Mouse (Mus musculus): ENCODE data around the gene Notch3. TPM values are rescaled to one million over a fixed set of nuclear protein-coding genes. Genes with fewer than 3 reads are reported as not detected.
"Not testable (repeated sequence)": the region's sequence is repeated elsewhere in the genome, so short reads cannot be mapped to it uniquely, and the experiment has no call there.

Gene Notch3
- polyA plus RNA-seq, 1 experiment from 2014 or later: 0.73 TPM

DNA sequence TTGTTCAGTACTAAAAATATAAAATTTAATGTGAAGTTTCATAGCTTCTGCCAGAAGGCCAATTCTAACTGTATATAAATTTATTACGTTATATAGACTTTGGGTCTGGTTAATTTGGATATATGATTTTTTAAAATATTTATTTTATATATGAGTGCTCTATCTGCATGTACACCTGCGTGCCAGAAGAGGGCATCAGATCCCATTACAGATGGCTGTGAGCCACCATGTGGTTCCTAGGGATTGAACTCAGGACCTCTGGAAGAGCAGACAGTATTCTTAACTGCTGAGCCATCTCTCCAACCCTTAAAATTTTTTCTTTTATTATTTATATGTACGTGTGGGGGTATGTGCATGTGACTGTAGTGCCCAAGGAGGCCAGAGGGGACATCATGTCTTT is 41.2 kb downstream of the Notch3 start:
- Histone ChIP-seq H3K36me3 (ENCODE audit: control insufficient read depth, insufficient read depth) (no peaks in the 10 kb centered on the region), H3K9me3 (replicated peaks; ENCODE audit: control insufficient read depth, low read length) (no peaks in the 10 kb centered on the region), H3K4me1 (ENCODE audit: control insufficient read depth, low read depth, low read length) (peaks cover 15% of the 10 kb centered on the region), H3K27me3 (ENCODE audit: control insufficient read depth, insufficient read depth, low read depth, low read length) (no peaks in the 10 kb centered on the region), H3K4me2 (ENCODE audit: low read depth, low read length) (no peak overlapping the region), H3K4me3 (ENCODE audit: low read depth, low read length) (no peak overlapping the region), H3K27ac (ENCODE audit: low read length) (no peak overlapping the region), H3K9ac (ENCODE audit: low read depth, low read length) (no peak overlapping the region)
- WGBS (ENCODE audit: insufficient replicate concordance): 76% methylated on average over 3 of the region's 3 CpGs
- no peak for ATAC-seq (ENCODE audit: low read depth)

DNA sequence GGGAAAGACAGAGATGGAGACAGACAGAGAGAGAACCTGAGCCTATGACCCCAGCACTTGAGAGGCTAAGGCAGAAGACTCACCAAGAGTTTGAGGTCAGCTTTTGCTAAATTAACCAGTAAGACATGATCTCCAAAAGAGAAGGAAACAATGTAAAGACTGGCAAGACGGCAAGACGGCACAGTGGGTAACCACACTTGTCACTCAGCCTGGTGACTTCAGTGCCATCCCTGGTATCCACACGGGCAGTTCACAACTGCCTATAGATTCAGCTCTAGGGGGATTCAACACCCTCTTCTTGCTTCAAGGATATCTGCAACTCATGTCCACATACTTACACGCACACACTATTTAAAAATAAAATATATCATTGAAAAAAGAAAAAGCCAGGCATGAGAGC is 43.1 kb downstream of the Notch3 start:
- no peak overlapping the region for H3K27ac ChIP-seq (ENCODE audit: low read length)
- H3K9ac ChIP-seq (ENCODE audit: low read depth, low read length): no peak overlapping the region
- H3K36me3 ChIP-seq (ENCODE audit: control insufficient read depth, insufficient read depth): no peaks in the 10 kb centered on the region
- ATAC-seq (ENCODE audit: low read depth): no peak
- H3K4me3 ChIP-seq (ENCODE audit: low read depth, low read length): no peak overlapping the region
- WGBS (ENCODE audit: insufficient replicate concordance): 57% methylated on average over 4 of the region's 4 CpGs
- H3K4me1 ChIP-seq (ENCODE audit: control insufficient read depth, low read depth, low read length): peaks cover 18% of the 10 kb centered on the region
- no peak overlapping the region for H3K4me2 ChIP-seq (ENCODE audit: low read depth, low read length)
- no peaks in the 10 kb centered on the region for H3K9me3 ChIP-seq (replicated peaks; ENCODE audit: control insufficient read depth, low read length)
- H3K27me3 ChIP-seq (ENCODE audit: control insufficient read depth, insufficient read depth, low read depth, low read length): no peaks in the 10 kb centered on the region

DNA sequence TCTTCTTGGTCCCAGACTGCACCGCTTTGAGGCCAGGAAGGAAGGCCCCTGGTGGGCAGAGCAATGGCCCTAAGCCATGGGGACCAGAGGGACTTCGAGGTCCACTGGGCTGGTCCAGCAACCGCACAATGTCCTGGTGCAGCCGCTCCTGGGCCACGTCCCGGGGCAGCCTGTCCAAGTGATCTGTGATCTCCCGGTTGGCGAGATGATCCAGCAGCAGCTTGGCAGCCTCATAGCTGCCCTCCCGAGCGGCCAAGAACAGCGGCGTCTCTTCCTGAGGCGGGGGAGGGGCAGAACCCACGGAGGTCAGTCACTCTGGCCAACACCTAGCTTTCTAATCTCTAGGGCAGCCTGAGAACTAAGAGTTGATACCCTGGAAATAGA is 44.1 kb downstream of the Notch3 start:
- H3K9me3 ChIP-seq (replicated peaks; ENCODE audit: control insufficient read depth, low read length): no peaks in the 10 kb centered on the region

DNA sequence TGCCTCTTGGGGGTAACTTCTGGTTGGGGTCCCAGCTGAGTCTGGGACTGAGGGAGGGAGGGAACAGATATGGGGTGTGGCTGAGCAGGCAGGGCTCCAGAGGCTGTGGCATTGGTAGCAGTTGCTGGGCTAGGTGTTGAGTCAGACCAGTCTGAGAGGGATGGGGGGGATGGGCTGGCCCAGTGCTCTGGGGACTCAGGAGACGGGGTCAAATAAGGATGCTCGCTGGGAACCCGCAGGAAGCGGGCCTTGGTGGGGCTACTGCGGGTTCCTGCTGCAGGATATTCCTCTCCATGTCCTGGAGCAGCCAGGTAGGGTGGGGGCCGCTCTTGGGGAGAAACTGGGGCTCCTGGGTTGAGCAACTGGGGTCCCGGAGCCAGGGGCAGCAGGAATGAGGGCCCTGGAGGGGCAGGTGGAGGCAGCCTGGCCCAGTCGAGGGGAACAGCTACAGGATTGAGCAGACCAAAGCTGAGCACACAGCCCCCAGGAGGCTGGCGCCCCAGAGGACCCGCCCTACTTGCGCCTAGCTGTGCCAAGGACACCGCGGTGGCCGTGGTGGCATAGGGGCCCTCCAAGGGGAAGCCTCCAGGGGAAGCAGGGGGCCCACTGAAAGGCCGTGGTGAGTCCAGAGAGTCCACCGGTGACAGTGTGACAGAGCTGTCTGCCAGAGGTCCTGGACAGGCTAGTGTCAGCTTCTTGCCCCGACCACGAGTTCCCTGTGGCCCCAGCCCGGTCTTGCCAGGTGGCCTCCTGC is 44.6 kb downstream of the Notch3 start:
- no peak overlapping the region for H3K27ac ChIP-seq (ENCODE audit: low read length)
- H3K36me3 ChIP-seq (ENCODE audit: control insufficient read depth, insufficient read depth): no peaks in the 10 kb centered on the region
- H3K4me1 ChIP-seq (ENCODE audit: control insufficient read depth, low read depth, low read length): peaks cover 32% of the 10 kb centered on the region
- no peak overlapping the region for H3K4me3 ChIP-seq (ENCODE audit: low read depth, low read length)
- 32% methylated on average over 19 of the region's 19 CpGs for WGBS (ENCODE audit: insufficient replicate concordance)
- no peak for ATAC-seq (ENCODE audit: low read depth)
- H3K4me2 ChIP-seq (ENCODE audit: low read depth, low read length): no peak overlapping the region
- H3K9me3 ChIP-seq (replicated peaks; ENCODE audit: control insufficient read depth, low read length): no peaks in the 10 kb centered on the region
- peak overlapping the region; percentile 2; the same call in 1 of the 2 replicates for H3K9ac ChIP-seq (ENCODE audit: low read depth, low read length)
- no peaks in the 10 kb centered on the region for H3K27me3 ChIP-seq (ENCODE audit: control insufficient read depth, insufficient read depth, low read depth, low read length)

More for the DNA sequence above, 44.1 kb downstream of the Notch3 start:
- no peak overlapping the region for H3K4me3 ChIP-seq (ENCODE audit: low read depth, low read length)
- 59% methylated on average over 14 of the region's 14 CpGs for WGBS (ENCODE audit: insufficient replicate concordance)
- H3K36me3 ChIP-seq (ENCODE audit: control insufficient read depth, insufficient read depth): no peaks in the 10 kb centered on the region
- no peak for ATAC-seq (ENCODE audit: low read depth)
- H3K27ac ChIP-seq (ENCODE audit: low read length): no peak overlapping the region
- H3K4me2 ChIP-seq (ENCODE audit: low read depth, low read length): no peak overlapping the region
- peaks cover 26% of the 10 kb centered on the region for H3K4me1 ChIP-seq (ENCODE audit: control insufficient read depth, low read depth, low read length)
- no peak overlapping the region; the same call in 1 of the 2 replicates for H3K9ac ChIP-seq (ENCODE audit: low read depth, low read length)
- no peaks in the 10 kb centered on the region for H3K27me3 ChIP-seq (ENCODE audit: control insufficient read depth, insufficient read depth, low read depth, low read length)

DNA sequence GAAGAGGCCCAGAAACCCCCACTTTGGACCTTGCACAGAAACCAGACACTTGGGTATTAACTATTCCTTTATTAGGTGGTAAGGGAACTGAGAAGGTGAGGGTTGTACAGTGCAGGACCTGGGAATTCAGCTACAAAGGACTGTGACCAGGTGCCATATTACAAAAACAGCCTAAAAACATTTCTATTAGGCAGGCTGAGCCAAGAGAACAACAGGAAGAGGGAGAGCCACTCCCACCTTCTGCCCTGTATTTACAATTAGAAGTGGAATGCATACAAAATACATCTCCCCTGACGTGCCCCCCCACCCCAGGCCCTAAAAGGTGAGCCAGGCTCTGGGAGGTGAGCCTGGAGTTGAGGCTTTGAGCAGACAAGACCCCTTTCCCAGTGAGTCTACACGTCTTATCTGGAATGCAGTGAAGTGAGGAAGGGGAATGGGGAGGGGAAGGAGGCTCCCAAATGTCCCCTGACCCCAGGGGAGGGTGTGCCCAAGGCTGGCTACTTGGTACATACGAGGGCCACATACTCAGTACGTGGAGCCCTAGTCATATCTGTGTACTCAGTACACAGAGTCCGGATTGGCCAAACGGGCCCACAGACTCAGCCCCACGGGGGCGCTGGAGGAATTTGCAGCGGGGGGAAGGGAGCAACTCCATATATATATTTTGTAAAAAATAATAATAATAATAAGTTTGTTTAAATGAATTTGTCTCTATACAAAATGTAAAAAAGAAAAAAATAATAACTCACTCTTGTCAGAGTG is 45.7 kb downstream of the Notch3 start:
- no peak overlapping the region for H3K4me3 ChIP-seq (ENCODE audit: low read depth, low read length)
- no peaks in the 10 kb centered on the region for H3K27me3 ChIP-seq (ENCODE audit: control insufficient read depth, insufficient read depth, low read depth, low read length)
- H3K4me1 ChIP-seq (ENCODE audit: control insufficient read depth, low read depth, low read length): peaks cover 43% of the 10 kb centered on the region
- H3K27ac ChIP-seq (ENCODE audit: low read length): no peak overlapping the region
- ATAC-seq (ENCODE audit: low read depth): peak; percentile 37
- H3K9ac ChIP-seq (ENCODE audit: low read depth, low read length): no peak overlapping the region
- no peak overlapping the region for H3K4me2 ChIP-seq (ENCODE audit: low read depth, low read length)
- H3K36me3 ChIP-seq (ENCODE audit: control insufficient read depth, insufficient read depth): no peaks in the 10 kb centered on the region
- no peaks in the 10 kb centered on the region for H3K9me3 ChIP-seq (replicated peaks; ENCODE audit: control insufficient read depth, low read length)
- WGBS (ENCODE audit: insufficient replicate concordance): 56% methylated on average over 9 of the region's 9 CpGs

DNA sequence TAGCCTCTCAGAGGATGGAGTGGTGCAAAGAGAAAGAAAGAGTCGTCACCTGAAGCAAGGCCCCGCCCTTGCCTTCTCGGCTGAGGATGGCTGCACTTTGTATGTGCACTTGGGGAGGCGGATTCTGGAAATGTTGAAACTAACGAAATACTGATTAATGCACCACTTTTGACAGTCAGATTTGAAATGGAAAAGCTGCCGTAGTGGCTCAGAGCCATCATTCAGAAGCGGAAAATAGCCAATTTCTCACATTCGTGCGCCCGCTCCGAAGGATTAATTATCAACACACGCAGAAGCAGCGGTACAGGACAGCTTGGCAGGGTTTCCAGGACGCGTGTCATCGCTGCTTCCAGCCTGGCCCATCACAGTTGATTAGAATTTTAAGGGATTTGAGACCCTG is 47.5 kb downstream of the Notch3 start:
- Histone ChIP-seq H3K27ac (ENCODE audit: low read length) (no peak overlapping the region), H3K9me3 (replicated peaks; ENCODE audit: control insufficient read depth, low read length) (no peaks in the 10 kb centered on the region), H3K9ac (ENCODE audit: low read depth, low read length) (no peak overlapping the region), H3K27me3 (ENCODE audit: control insufficient read depth, insufficient read depth, low read depth, low read length) (no peaks in the 10 kb centered on the region), H3K36me3 (ENCODE audit: control insufficient read depth, insufficient read depth) (no peaks in the 10 kb centered on the region), H3K4me1 (ENCODE audit: control insufficient read depth, low read depth, low read length) (peaks cover 57% of the 10 kb centered on the region), H3K4me3 (ENCODE audit: low read depth, low read length) (no peak overlapping the region), H3K4me2 (ENCODE audit: low read depth, low read length) (no peak overlapping the region)
- no peak for ATAC-seq (ENCODE audit: low read depth)
- WGBS (ENCODE audit: insufficient replicate concordance): 82% methylated on average over 16 of the region's 16 CpGs

DNA sequence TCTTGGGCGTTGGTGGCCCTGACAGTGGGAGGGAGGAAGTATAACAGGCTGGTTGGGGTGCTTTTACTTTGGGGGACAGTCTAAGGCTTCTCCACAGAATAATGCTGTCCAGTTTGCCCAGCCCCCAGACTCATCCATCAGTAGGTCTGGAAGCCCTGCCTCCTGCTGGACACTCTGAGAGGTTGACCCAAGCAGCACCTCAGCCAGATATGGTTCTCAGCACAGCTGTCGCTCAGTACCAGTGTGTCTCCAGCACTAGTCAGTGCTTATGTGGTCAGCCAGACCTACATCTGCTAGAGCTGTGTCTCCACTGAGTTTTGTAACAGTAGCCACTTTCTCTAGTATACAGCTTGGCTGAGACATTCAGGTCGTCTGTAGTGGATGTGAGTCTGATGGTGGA is 48.2 kb downstream of the Notch3 start:
- Histone ChIP-seq H3K27ac (ENCODE audit: low read length) (no peak overlapping the region; the same call in 1 of the 2 replicates), H3K36me3 (ENCODE audit: control insufficient read depth, insufficient read depth) (no peaks in the 10 kb centered on the region), H3K27me3 (ENCODE audit: control insufficient read depth, insufficient read depth, low read depth, low read length) (no peaks in the 10 kb centered on the region), H3K4me2 (ENCODE audit: low read depth, low read length) (peak overlapping the region; percentile 65), H3K4me3 (ENCODE audit: low read depth, low read length) (peak overlapping the region; percentile 43), H3K9me3 (replicated peaks; ENCODE audit: control insufficient read depth, low read length) (no peaks in the 10 kb centered on the region), H3K9ac (ENCODE audit: low read depth, low read length) (peak overlapping the region; percentile 56), H3K4me1 (ENCODE audit: control insufficient read depth, low read depth, low read length) (peaks cover 64% of the 10 kb centered on the region)
- WGBS (ENCODE audit: insufficient replicate concordance): 42% methylated on average over 3 of the region's 3 CpGs
- no peak for ATAC-seq (ENCODE audit: low read depth)

DNA sequence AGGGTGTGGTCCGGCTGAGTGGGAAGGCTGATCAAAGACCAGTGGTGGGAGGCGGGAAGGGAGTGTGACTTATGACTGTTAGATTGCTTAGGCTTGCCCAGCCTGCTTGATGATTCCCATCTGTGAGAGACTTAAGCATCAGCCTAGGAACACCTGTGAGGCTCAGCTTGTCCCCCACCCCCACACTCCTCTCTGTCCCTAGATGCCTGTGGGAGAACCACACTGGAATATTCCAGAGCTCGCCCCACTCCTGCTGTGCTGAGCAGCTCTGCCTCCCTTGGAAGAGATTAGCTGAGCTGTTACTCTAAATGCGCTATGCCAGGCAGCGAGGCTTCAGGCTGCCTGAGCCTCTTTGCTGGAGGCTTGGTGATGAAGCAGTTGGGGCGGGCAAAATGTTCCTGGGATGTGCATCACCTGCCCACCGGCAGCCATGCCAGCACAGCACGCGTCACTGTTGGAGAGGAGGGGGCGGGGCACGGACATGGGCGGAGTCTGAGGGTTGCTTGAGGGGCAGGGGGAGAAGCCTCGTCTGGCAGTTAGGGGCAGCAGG is 48.7 kb downstream of the Notch3 start:
- H3K27me3 ChIP-seq (ENCODE audit: control insufficient read depth, insufficient read depth, low read depth, low read length); H3K9me3 ChIP-seq (replicated peaks; ENCODE audit: control insufficient read depth, low read length); H3K36me3 ChIP-seq (ENCODE audit: control insufficient read depth, insufficient read depth): not testable (repeated sequence)
- ATAC-seq (ENCODE audit: low read depth): peak; percentile 83
- Histone ChIP-seq H3K4me1 (ENCODE audit: control insufficient read depth, low read depth, low read length) (peaks cover 69% of the 10 kb centered on the region), H3K4me3 (ENCODE audit: low read depth, low read length) (peak overlapping the region; percentile 43), H3K9ac (ENCODE audit: low read depth, low read length) (peak overlapping the region; percentile 56), H3K27ac (ENCODE audit: low read length) (peak overlapping the region; percentile 77), H3K4me2 (ENCODE audit: low read depth, low read length) (peak overlapping the region; percentile 65)
- 9% methylated on average over 11 of the region's 13 CpGs for WGBS (ENCODE audit: insufficient replicate concordance)

Data from liver, embryonic 16.5 days (tissue).